Mouse (Mus musculus): ENCODE results near the gene Hap1.

The Hap1 gene

GRCm38 (mm10) chr11:100355972-100356818, at the start of gene Hap1:
Gene Hap1 (minus strand): TSS chr11:100356128.
- DNase-seq (ENCODE audit: low spot score), result peak; percentile 58

DNA sequence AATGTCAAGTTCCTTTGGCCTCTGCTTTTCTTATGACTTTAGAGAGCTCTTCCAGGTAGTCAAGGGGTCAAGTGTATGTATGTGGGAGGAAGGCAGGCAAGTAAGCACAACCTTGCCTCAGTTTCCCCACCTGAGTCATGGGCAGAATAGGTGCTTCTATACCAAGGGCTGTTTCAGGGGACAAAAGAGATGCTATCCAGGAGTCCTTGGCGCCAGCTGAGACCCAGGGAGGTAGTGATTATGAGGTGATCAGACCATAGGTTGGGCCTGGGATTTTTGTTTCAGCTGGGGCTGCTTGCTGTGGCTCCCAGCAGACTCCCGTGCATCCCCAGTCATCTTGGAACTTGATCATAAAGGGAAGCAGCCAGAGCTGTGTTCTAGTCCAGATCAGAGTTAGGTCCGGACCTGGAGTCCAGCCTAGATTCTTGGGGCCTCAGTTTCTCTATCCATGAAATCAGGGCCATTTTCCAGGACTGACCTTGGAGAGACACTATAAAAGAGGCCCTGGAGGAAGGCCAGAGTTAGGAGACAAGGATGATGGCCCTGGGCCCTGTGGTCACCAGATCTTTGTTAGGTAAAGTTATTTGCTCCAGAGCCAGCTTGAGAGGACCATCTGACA, 48.6 kb upstream of the Hap1 start:
- DNase-seq (ENCODE audit: low spot score), result no peak

- DNase-seq (ENCODE audit: low spot score), result no peak
These were observed 47.7 kb upstream of the Hap1 start for GRCm38 (mm10) chr11:100403445-100404134.

GRCm38 (mm10) chr11:100402682-100403081, 46.8 kb upstream of the Hap1 start:
- DNase-seq (ENCODE audit: low spot score), result peak; percentile 68

- no peak for DNase-seq (ENCODE audit: low spot score)
These were observed 46.3 kb upstream of the Hap1 start for GRCm38 (mm10) chr11:100402240-100402639.

GRCm38 (mm10) chr11:100400842-100401241, 44.9 kb upstream of the Hap1 start:
- DNase-seq (ENCODE audit: low spot score), result no peak

- DNase-seq (ENCODE audit: low spot score), result no peak
These were observed 44.0 kb upstream of the Hap1 start for GRCm38 (mm10) chr11:100399727-100400538.

DNA sequence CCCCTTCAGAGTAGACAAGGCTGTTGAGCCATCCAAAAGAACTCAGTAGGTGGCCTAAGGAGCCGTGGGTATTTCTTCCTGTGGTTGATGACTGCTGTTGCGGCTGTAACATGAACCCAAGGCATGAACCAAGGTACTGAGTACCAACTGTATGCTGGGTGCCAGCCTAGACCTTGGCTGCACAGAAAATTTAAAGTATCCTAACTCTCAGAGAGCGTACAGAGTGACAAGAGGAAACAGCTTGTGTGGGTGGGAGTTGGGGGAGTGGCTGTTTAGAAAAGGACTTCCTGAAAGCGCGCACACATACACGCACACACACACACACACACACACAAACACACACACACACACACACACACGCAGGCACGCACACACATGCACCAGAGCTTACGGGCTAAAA, 43.4 kb upstream of the Hap1 start:
- DNase-seq (ENCODE audit: low spot score), result no peak

GRCm38 (mm10) chr11:100398517-100398916, 42.6 kb upstream of the Hap1 start:
- DNase-seq (ENCODE audit: low spot score), result no peak

- DNase-seq (ENCODE audit: low spot score), result peak; percentile 100
These were observed 41.9 kb upstream of the Hap1 start, which contains the start of gene Jup for GRCm38 (mm10) chr11:100397600-100398389. Gene Jup (minus strand): TSS chr11:100397763.

GRCm38 (mm10) chr11:100396886-100397599, 41.1 kb upstream of the Hap1 start:
- no peak for DNase-seq (ENCODE audit: low spot score)

GRCm38 (mm10) chr11:100395861-100396631, 40.1 kb upstream of the Hap1 start:
- DNase-seq (ENCODE audit: low spot score), result peak; percentile 65

- peak; percentile 87 for DNase-seq (ENCODE audit: low spot score)
These were observed 39.3 kb upstream of the Hap1 start for GRCm38 (mm10) chr11:100395200-100395599.

DNA sequence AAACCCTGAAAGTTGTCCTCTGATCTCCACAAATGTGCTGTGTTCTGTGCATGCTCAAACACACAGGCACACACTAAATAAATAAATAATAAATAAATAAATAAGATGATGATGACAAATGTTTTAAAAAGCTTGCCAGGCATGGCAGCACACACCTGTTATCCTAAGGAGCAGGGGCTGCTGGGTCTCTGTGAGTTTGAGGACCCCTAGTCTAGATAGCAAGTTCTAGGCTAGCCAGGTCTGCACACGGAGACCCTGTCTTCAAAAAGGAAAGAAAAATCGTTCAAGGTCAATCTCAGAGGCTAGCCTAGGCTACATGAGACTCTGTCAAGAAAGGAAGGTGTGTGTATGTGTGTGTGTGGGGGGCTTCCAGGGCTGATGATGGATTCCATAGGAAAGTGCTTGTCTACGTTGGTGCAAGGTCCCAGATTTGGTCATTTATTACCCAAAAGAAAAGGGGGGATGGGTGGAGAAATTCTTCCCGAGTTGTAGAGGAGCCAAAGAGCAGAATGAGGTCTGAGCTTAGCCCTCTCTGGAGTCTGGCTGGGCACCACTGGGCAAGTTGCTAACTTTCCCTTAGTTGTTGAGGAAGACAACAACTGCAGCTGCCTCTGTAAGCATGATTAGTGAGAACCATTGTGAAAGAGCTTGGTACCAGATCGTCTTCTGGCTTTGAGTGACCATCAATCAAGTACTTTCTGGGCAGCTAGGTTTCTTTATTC, 38.6 kb upstream of the Hap1 start:
- no peak for DNase-seq (ENCODE audit: low spot score)

DNA sequence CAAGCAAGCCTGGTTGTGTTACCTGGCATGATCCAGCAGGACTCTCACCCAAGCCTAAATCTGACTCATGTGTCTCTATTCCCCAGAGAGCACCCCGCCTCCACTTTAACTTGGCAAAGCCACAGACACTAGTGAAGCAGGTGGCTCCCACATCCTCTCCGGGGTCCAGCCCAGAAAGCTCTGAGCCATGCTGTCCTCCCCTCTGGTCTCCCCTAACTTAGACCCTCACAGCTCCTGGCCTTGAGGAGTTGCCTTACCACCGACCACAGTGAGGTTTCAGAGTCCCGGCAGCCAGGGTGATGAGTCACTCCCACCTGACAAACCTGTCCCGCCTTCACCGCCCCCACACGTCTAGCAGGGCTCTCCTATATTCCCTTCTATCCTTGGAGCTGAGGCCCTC, 37.8 kb upstream of the Hap1 start:
- DNase-seq (ENCODE audit: low spot score), result no peak

- no peak for DNase-seq (ENCODE audit: low spot score)
These were observed 37.0 kb upstream of the Hap1 start for GRCm38 (mm10) chr11:100392958-100393357.

- DNase-seq (ENCODE audit: low spot score), result no peak
These were observed 36.0 kb upstream of the Hap1 start for GRCm38 (mm10) chr11:100391884-100392345.

DNA sequence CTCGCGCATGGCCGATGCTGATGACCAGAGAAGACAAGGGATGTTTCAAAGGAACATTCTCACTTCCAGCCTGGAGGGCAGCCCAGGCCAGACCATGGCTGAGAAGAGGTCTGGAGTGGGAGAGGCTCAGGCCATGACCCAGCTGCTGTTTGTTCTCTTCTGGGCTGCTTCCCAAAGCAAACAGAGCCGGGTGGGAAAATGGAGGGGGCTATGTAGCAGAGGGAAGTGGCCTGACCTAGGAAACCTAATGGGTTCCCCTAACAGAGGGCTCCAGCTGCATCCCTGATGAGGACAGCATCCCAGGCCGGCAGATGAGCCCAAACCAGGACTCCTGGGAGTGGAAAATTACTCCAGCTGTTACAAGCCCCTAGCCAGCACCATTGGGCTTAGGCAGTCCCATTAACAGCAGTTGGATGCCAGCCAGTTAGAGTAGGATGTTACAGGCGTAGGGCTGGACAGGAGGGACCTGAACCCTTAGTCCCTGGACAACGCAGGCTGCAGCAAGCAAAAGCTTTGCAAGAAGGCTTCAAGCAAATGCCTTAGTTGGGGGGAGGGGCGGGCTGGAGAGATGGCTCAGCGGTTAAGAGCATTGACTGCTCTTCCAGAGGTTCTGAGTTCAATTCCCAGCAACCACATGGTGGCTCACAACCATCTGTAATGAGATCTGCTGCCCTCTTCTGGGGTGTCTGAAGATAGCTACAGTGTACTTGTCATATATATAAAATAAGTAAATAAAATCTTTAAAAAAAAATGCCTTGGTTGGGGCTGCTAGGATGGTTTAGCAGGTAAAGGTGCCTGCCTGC, 35.4 kb upstream of the Hap1 start:
- DNase-seq (ENCODE audit: low spot score), result peak; percentile 92

Data from lung, postnatal 25 days (tissue).